Mouse (Mus musculus): ENCODE measurements around the gene Cox6b2.

DNA sequence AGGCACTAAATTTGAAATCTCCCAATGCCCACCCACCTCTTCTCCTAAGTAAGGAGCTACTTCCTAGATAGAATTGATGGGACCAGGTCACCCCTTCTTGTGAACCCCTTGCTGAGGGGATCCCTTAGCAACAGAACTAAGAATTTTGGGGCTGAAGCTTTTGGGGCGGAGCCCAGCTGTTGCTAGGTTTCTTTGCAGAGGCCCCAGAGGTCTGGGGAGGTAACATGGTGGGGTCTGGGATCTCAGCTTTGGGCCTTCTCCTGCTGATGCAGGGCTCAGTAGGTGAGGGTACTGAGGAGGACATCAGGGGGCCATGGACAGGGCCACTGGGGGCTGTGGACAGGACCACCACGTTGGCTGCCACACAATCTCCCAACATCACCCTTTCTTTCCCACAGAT is 29.9 kb upstream of the Cox6b2 start, which contains the start of the genes Il11 and Tmem190:
- TF ChIP-seq TAL1 (IDR thresholded peaks at IDR 0.05; ENCODE audit: low read length) (no peak), GATA1 (IDR thresholded peaks at IDR 0.05; ENCODE audit: low read length) (no peak)
